Mouse (Mus musculus) lung, adult 2 months (tissue): ENCODE results near the gene Zscan26.

Experiments
- CTCF ChIP-seq: fragments of 200-500 bp; IDR thresholded peaks from 2 replicates; pipeline ENCODE4 v1.5.1; 2011; ENCODE audit warnings: mild to moderate bottlenecking, low read length, control low read depth; ENCODE audit not compliant: insufficient read depth
- POLR2A ChIP-seq: fragments of 200-500 bp; IDR thresholded peaks from 2 replicates; pipeline ENCODE4 v1.6.1; 2011; ENCODE audit warnings: low read depth, mild to moderate bottlenecking, control low read depth, low read length, borderline replicate concordance; ENCODE audit errors: extremely low read depth

DNA sequence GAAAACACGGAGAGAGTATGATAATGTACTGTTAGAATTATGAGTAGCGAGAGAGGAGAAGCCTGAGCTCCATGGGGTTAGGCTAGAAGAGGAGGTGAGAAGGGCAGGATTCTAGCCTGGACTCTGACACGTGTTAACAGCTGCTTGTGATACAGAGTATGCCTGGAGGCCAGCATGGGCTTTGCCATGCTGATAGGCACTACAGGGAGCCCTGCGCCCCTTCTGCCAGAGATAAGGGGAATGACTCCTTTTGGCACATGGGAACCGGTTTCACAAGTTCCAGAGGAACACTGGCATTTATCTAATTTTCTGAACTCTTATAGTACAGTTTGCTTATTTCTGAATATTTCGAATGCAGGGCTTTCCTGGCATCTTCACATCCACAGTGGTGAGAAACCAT, 34.7 kb downstream of the Zscan26 start:
- TF ChIP-seq CTCF (no peak), POLR2A (no peak)
